Mouse (Mus musculus): Measurements from ENCODE around the gene Phox2a.

The Phox2a gene

DNA sequence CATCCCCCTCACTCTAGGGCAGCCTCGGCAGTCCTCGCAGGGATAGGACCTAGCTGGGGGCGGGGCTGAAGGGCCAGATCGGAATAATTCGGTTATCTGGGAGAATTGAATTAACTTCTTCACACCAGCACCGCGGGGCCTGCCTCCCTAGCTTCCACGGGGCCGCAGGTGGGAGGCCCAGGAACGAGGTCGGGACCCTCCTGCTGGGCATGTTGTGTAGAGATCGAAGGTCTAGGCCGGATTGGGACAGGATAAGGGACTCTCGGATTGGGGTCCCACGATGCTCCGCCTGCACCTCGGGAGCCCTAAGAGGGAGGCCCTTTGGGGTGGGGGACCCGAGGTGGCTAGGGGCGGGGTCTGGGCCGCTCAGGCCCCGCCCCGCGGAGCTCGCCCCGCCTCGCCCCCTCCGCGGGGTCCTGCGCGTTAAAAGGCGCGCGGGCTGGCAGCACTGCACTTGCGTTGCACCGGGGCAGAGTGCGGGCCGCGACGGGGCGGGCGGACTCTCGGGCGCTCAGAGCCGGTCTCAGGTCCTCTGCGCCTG, at the start of gene Phox2a:
Gene Phox2a (plus strand): TSS at position 453 of the 541 bp plus-strand sequence.
- DNase-seq (ENCODE audit: low spot score in 2 of 2), result no peak

- DNase-seq (ENCODE audit: low spot score in 2 of 2), result no peak
Observed at GRCm38 (mm10) chr7:101770051-101770450, 48.1 kb upstream of the Phox2a start.

- no peak for DNase-seq (ENCODE audit: low spot score in 2 of 2)
Observed at GRCm38 (mm10) chr7:101771604-101772003, 46.5 kb upstream of the Phox2a start.

GRCm38 (mm10) chr7:101772687-101773086, 45.4 kb upstream of the Phox2a start:
- DNase-seq (ENCODE audit: low spot score in 2 of 2), result no peak

GRCm38 (mm10) chr7:101777053-101777452, 41.1 kb upstream of the Phox2a start:
- no peak for DNase-seq (ENCODE audit: low spot score in 2 of 2)

DNA sequence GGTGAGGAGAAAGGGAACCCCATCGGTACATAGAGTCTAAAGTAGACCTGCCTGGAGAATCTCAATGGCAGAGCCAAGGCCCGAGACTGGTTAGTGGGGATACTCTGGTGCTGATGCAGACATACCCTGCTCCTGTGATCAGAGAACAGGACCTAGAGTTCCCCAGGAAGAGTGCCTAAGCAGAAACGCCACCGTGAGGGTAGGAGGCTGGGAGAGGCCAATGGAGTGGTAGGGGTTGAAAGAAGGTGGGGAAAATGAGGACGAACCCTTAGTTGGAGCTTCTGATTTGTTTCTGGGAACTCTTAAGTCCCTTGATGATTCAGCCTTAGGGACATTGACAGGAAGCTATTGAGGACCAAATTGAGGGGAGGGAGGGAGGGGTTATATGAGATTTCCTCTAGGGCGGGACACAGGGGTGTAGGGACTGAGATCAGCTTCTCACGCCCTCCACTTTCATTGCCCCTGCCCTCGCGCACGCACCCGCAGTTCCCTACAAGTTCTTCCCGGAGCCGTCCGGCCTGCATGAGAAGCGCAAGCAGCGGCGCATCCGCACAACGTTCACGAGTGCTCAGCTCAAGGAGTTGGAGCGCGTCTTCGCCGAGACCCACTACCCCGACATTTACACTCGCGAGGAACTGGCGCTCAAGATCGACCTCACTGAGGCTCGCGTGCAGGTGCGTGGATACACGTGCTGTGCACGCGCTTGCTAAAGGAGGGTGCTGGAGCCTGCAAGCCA, 2.4 kb downstream of the Phox2a start:
- no peak for DNase-seq (ENCODE audit: low spot score in 2 of 2)

DNA sequence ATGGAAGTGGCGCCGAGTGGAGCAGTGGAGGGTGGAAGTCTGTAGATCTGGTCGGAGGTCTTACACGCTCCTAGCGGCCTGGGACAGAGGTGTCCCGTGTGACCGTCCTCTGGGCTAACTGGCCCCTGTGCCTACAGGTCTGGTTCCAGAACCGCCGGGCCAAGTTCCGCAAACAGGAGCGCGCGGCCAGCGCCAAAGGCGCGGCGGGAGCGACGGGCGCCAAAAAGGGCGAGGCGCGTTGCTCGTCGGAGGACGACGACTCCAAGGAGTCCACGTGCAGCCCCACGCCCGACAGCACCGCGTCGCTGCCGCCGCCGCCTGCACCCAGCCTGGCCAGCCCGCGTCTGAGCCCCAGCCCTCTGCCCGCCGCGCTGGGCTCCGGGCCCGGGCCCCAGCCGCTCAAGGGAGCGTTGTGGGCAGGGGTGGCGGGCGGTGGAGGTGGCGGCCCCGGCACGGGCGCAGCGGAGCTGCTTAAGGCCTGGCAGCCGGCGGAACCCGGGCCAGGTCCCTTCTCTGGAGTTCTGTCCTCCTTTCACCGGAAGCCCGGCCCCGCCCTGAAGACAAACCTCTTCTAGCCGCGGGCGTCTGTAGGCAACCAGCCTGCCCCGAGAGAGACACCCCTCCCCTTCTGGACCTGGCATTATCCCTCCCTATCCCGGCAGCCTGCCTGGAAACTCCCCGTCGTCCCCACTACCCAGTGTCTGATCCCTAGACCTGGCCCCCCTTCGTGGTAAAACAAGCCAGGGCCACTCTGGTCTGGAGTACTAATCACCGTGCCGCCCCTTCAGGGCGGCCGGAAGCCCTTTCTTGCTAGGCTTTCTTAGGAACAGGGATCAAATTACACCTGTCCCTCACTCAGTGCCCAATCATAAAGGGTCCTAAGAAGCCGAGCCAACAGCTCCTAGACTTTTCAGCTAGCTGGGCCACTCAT, 3.7 kb downstream of the Phox2a start:
- DNase-seq (ENCODE audit: low spot score in 2 of 2), result no peak

- DNase-seq (ENCODE audit: low spot score in 2 of 2), result no peak
Observed at GRCm38 (mm10) chr7:101822836-101823757, 5.0 kb downstream of the Phox2a start.

- DNase-seq (ENCODE audit: low spot score in 2 of 2), result no peak
Observed at GRCm38 (mm10) chr7:101823758-101824630, 5.9 kb downstream of the Phox2a start.

GRCm38 (mm10) chr7:101830373-101830772, 12.3 kb downstream of the Phox2a start:
- DNase-seq (ENCODE audit: low spot score in 2 of 2), result no peak

- no peak for DNase-seq (ENCODE audit: low spot score in 2 of 2)
Observed at GRCm38 (mm10) chr7:101831437-101831836, 13.3 kb downstream of the Phox2a start.

DNA sequence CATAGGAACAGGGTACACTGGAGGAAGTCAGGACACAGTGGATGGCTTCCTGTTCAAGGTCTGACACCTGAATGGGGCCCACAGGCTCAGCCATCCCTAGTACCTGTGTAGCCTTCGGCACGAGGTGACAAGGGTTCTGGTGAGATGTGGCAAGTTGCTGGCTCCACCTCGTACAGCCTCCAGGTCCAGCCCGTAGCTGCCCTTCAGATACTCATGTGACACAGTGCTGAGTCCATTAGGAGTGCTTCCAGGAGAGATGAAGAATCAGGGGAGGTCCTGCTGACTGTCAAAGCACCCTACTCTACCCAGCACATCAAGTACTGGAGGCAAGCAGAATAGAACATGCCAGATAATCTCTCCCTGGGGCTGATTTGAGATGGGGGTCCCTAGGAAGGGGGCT, 14.3 kb downstream of the Phox2a start:
- no peak for DNase-seq (ENCODE audit: low spot score in 2 of 2)

- DNase-seq (ENCODE audit: low spot score in 2 of 2), result no peak
Observed at GRCm38 (mm10) chr7:101833352-101833751, 15.2 kb downstream of the Phox2a start.

- no peak for DNase-seq (ENCODE audit: low spot score in 2 of 2)
Observed at GRCm38 (mm10) chr7:101833916-101834584, 15.9 kb downstream of the Phox2a start.

GRCm38 (mm10) chr7:101834903-101835302, 16.8 kb downstream of the Phox2a start:
- DNase-seq (ENCODE audit: low spot score in 2 of 2), result no peak

GRCm38 (mm10) chr7:101835457-101836109, 17.5 kb downstream of the Phox2a start:
- DNase-seq (ENCODE audit: low spot score in 2 of 2), result no peak

GRCm38 (mm10) chr7:101836271-101837153, 18.4 kb downstream of the Phox2a start:
- peak in 1 of 2 experiments; percentile 28 for DNase-seq (ENCODE audit: low spot score in 2 of 2)

DNA sequence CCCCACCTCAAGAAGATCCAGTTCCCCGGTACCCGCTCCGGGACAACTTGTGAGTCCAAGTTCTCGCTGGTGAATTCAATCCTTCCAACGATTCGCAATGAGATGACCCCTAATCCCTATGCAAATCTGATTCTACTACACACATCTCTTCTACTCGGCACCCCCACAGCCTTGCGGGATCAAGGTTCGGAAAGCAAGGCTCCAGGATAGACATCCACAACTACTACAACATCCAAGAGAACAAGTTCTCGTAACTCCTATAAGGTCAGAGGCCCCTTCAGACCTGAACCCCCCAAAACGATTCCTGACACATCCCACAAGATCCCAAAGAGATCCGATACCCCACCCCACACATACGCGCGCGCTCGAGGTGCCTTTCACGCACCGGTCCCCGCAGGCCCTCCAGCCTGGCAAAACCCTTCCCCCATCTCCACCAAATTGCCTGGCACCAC, 19.1 kb downstream of the Phox2a start:
- DNase-seq (ENCODE audit: low spot score in 2 of 2), result no peak
